Mouse (Mus musculus): ENCODE results near the gene Gnb3. TPM values are rescaled to one million over a fixed set of nuclear protein-coding genes. Genes with fewer than 3 reads are reported as not detected.
A peak's percentile ranks its signal among the peaks of the same experiment; 100 is the strongest.
"Not testable (repeated sequence)": the region's sequence is repeated elsewhere in the genome, so short reads cannot be mapped to it uniquely, and the experiment has no call there.

The Gnb3 gene
- total RNA-seq, 2 experiments from 2014 or later = 3.0 to 3.2 TPM

DNA sequence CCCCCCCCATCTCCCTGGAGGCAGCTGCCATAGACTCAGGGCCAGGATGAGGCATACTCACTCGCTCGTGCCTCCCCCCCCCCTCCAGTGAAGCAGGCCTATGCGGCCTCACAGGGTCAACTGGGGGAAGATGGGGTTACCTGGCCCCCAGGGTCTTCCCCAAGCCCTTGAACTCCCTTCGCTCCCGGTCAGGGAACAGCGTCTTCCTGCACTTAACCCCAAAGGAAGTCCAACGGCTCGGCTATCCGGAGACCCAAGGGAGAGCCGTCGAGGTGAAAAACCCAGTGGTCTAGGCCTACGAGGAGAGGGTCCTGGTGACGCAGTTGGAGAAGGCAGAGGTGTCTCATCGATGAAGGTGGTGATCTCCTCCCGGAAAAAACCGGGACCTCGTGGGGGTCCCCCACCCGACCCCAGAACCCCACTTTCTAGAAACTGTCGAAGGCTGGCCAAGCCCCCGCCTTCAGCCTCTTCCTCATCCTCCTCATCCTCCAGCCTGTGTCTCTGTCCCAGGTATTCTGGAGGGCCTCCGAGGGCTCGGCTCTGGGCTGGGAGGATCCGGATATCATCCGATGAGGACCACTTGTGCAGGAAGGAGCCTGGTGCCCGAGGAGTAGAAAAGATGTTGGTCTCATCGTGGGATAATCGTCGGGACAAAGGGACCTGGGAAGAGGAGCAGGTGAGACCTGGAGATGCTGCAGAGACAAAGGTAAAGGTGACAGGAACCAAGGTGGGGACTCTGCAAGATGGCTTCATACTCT, 18.7 kb upstream of the Gnb3 start:
- intact Hi-C loops (cut with DNase I) = no loop called here
- no peak for DNase-seq (ENCODE audit: low spot score)

DNA sequence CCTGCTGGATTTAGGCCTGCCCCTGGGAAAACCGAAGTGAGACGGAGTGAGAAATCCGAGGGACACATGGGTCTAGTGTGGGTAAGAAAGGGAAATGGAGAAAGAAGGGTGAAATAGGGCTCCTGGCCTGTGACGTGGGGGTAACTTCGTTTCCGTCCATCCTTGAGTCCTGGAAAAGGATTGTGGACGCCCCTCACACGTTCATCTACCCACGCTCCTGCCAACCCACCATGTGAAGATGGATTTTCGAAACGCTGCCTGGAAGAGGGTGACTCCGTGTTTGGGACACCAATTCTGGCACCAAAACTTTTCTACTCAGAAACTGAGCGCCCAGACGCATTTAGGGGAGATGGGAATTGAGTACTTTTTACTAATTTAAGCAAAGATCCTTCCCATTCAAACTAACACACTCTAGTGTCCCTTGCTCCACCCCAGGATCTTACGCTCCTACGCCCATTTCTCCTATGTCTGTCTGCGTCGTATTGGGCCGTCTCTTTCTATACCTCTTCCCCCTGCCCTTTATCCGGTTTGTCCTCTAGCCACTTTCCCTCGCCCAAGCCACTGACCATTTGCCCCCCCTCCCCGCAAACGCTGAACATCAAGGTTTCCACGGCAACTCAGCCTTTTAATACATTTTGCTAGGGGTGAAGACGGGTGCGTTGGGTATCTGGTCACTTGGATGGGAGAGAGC, 17.9 kb upstream of the Gnb3 start:
- intact Hi-C loops (cut with DNase I) = no loop called here
- no peak for DNase-seq (ENCODE audit: low spot score)

DNA sequence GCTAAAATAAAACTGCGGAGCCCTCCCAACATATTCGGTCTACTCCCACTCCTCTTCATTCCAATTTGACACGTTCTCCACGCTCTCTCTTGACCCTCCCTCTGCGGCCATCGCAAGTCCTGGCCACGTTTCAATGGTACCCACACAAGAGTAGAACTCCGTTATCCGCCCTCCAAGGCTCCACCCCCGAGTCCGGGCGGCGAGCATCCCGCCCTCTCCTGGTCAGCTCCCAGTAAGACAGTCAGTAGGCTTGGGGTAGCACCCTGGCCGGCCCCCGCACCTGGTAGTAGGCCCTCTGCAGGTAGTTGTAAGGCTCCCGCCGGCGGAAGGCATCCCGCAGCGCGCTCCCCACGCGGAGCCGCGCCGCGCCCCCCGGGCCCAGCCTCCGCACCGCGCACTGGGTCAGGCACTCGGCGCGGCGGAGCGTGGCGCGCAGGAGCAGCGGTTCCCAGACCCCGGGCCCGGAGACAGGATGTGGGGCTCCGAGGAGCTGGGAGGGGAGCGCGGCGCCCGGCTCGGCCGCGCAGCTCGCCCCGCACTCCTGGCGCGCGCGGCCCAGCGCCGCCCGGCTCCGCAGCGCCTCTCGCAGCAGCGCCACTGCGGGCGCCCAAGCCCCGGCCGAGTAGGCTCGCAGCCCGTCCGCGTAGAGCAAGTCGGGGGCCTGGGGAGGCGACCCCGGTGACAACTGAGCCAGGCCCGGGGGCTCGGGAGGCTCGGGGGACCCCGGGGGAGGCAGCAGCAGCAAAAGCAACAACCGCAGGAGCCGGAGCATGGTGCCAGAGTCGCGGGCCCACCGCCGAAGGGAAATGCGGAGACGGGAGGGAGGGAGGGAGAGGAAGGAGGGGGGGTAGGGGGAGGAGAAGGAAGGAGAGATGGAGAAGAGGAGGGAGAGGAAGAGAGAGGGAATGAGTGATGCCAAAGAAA, 17.1 kb upstream of the Gnb3 start, which contains the start of gene P3h3:
Gene P3h3 (minus strand): TSS at position 837 of the 924 bp plus-strand sequence.
- intact Hi-C loops (cut with DNase I) = no loop called here

DNA sequence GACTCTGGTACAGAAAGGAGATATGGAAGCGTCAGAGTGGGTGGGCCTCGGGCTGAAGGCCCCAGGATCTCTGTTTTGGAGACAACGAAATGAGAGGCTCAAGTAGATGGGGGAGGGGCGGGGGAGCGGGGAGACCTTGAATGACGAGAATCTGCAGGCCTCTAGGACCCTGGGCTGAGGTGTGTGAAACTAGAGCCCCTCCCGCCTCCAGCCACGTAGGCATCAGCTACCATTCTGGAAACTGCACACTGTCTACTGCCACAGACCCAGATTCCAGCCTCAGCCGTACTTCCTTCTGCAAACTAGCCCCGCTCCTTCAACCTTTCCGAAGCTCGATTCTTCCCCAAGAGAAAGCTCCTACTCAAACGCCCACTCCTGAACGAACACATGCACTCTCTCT, 16.2 kb upstream of the Gnb3 start:
- intact Hi-C loops (cut with DNase I) = no loop called here
- no peak for DNase-seq (ENCODE audit: low spot score)

More for the DNA sequence above, 17.1 kb upstream of the Gnb3 start, which contains the start of gene P3h3:
- DNase-seq (ENCODE audit: low spot score) = peak; percentile 74

DNA sequence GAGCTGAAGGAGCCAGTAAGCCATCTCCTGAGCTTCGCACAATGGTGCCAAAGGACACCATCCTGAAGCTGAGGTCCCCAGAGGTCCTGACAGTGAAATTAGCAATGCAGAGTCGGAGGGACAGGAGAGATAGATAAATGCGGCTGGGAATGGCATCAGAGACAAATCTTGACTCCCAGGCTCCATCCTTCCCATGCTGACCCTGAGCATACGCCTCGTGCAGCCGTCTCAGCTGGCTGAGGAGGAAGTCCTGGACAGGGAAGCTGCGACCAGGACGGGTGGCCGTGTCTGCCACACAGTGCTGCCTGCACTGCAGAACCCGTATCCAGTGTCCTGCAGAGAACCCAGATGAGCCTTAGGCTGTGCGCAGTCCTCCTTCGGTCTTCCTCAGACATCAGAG, 14.6 kb upstream of the Gnb3 start:
- no peak for DNase-seq (ENCODE audit: low spot score)
- intact Hi-C loops (cut with DNase I) = no loop called here

DNA sequence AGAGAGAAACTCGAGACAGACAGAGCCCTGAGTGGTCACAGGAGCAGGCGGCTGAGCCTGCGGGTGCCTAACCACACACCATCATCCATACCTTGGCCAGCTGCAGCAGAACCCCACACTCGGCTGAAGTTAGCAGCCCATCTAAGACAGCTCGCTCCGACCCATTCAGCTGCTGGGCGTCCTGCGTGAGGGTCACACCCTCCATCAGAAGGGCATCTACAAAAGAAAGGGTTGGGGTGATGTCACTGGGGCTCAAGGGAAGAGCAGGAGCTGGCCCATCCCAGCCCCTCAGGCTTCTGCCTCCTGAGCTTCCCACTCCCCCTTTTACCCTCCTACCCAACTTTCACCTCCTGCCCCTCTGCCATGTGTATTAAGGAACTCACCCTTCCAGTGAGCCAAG, 10.5 kb upstream of the Gnb3 start:
- intact Hi-C loops (cut with DNase I) = no loop called here
- no peak for DNase-seq (ENCODE audit: low spot score)

DNA sequence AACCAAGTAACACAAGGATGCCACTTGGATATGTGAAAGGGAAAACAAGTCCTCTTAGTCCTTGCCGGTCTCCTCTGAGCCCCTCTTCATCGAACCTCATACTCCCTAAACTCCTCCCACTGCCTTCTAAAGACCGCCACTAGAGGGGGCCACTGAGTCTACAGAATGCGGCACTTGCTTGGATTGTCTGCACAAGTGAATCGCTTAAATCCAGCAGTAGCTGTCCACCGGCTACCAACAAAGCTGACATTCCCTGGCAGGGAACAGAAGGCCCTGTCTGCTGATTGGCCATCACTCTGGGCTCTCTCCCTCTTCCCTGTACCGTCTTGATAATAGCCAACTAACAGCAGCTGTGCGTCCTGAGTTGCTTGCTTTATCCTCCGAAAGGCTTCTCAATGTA, 7.2 kb upstream of the Gnb3 start:
- intact Hi-C loops (cut with DNase I) = loop anchor here (2.0 to 5.0 kb wide), 2 partner anchors 39 to 235 kb away; partner anchors contain the start of gene Spsb2
- peak; percentile 73 for DNase-seq (ENCODE audit: low spot score)

DNA sequence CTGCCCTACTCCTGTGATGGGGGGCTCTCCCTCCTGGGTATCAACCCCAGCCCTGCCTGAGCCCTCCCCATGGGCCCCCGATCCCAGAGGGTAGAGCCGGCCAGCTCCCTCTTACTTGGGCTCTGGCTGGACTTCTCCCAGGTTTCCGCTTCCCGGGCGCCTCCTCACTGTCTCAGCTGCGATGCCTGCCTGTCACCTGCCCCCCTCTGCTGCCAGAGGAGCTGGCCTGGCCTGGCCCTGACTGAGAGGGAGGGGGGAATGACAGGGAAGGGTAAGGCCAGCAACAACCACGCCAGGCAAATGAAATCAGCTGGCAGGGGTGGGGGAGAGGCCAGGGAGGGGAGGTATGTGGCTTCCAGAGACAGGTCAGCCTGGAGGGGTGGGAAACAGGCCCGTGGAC, 270 bp downstream of the Gnb3 start:
- DNase-seq (ENCODE audit: low spot score) = no peak
- intact Hi-C loops (cut with DNase I) = no loop called here

DNA sequence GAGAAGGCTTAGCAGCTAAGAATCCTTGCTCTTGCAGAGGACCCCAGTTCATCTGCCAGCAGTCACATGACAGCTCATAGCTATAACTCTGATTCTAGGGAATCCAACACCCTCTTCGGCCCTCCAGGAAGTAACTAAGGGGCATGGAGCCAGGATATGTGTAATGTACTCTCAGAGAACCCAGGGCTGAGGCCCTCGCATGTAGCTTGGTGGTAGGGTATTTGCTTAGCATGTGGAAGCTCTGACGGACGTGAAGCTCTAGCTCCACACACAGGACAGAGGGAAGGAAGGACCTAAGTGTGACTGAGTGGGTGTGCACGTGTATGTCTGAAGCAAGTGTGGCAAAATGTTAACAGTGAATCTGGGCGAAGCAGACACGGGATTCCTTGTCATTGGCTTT, 3.7 kb downstream of the Gnb3 start:
- intact Hi-C loops (cut with DNase I) = no loop called here
- no peak for DNase-seq (ENCODE audit: low spot score)

DNA sequence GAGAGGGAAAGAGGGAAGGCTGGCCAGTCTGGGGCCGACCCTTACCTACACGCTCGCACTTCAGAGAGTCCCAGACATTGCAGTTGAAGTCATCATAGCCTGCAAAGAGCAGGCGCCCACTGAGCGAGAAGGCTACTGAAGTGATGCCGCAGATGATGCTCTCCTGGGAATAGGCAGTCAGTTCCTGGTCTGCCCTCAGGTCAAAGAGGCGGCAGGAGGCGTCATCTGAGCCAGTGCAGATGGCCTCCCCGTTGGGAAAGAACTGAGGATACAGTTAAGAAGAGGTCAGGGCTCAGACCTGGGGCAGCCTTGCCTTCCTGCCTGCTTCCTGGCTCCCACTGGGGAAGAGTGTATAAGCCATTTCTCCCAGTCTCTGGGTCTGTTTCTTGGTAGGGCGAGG, 4.5 kb downstream of the Gnb3 start:
- DNase-seq (ENCODE audit: low spot score) = no peak
- intact Hi-C loops (cut with DNase I) = no loop called here

DNA sequence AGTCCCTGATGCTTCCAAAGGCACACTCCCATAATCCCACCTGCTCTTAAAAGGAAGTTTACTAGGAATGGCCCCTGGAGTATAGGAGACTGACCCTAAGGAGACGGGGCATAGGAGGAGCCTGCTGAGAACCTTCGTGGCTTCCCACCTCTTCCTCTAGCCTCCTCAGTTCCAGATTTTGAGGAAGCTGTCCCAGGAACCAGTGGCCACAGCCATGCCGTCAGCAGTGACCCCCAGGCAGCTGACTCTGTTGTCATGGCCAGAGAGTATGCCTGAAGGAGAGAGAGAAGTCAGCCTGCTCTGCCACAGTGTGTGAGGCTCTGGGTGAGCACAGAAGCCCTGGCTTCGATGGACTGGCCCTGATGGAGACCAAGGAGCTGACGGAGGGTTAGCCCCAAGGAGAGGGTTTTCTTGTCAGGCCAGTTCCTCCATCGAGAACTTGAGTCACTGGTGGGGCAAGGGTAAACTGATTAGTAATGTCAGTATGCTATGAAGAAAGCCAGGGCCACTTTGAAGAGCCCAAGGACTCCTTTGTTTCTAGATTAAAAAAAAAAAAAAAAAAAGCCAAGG, 5.5 kb downstream of the Gnb3 start:
- intact Hi-C loops (cut with DNase I) = no loop called here
- DNase-seq (ENCODE audit: low spot score) = no peak

DNA sequence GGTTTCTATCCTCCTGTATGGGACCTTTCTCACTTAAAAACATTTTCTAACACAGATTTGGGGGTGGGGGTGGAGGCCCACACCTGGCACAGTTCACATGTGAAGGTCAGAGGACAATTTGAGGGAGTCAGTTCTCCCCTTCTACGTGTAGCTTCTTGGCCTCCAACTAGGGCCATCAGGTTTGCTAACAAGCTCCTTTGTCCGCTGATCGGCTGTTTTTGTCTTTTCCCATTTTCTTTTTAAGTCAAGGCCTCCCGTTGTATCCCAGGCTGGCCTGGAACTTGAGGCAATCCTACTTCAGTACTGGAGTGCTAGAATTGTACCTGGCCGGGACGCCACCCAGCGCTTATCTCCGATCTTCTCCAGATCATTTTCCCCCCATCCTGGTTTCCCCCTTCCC, 8.4 kb downstream of the Gnb3 start:
- intact Hi-C loops (cut with DNase I) = no loop called here
- no peak for DNase-seq (ENCODE audit: low spot score)

DNA sequence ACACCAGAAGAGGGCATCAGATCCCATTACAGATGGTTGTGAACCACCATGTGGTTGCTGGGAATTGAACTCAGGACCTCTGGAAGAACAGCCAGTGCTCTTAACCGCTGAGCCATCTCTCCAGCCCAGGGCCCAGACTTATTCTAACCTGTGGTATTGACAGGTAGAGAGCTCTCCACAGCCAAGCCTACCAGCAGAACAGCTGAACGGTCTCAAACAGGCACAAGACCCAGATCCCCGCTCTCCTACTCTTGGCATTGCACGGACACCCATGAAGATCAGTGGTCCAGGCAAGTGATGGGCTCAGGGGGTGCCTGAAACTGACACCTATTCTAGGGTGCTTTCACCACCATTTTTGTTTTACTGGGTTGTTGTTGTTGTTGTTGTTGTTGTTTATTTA, 8.9 kb downstream of the Gnb3 start:
- DNase-seq (ENCODE audit: low spot score); intact Hi-C loops (cut with DNase I): not testable (repeated sequence)

DNA sequence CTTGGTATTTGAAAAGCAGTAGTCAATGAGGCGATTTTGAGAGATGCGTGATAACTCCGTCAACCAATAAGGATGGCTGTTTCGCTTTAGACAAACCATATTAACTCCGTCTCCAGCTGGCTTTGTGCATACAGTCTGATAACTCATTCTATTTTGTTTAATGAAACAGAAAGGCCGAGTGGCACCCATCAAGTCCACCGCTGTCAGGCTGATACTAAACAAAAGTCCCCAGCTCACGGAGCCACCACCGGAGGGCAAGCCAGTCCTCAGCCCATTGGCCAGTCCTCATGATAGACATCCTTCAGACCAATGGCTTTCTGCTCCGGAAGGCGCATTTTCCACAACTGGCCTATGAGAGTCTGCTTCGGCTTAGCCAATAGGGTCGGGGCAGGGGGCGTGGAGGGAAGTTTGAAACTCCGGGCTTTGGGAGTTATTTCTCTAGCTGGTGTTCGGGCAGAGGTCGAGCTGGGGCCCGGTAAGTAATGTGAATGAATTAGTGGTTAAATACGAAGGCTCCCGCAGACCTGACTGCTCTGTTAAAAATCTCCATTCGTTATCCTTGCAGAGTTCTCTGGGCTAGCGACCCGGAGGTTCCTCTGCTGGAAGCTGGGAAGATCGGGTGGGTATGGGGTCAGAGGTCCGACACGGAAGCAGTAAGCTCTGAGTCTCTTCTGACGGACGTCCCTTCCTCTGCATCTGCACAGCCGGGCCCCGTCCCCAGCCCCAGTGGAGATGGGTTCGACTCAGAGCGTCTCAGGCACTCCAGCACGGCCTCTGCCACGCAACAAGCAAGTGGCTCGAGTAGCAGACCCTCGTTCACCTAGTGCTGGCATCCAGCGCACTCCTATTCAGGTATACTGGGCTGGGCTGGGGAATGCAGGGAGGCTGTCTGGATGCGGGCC, 10.0 kb downstream of the Gnb3 start:
- intact Hi-C loops (cut with DNase I) = no loop called here
- DNase-seq (ENCODE audit: low spot score) = peak; percentile 95

DNA sequence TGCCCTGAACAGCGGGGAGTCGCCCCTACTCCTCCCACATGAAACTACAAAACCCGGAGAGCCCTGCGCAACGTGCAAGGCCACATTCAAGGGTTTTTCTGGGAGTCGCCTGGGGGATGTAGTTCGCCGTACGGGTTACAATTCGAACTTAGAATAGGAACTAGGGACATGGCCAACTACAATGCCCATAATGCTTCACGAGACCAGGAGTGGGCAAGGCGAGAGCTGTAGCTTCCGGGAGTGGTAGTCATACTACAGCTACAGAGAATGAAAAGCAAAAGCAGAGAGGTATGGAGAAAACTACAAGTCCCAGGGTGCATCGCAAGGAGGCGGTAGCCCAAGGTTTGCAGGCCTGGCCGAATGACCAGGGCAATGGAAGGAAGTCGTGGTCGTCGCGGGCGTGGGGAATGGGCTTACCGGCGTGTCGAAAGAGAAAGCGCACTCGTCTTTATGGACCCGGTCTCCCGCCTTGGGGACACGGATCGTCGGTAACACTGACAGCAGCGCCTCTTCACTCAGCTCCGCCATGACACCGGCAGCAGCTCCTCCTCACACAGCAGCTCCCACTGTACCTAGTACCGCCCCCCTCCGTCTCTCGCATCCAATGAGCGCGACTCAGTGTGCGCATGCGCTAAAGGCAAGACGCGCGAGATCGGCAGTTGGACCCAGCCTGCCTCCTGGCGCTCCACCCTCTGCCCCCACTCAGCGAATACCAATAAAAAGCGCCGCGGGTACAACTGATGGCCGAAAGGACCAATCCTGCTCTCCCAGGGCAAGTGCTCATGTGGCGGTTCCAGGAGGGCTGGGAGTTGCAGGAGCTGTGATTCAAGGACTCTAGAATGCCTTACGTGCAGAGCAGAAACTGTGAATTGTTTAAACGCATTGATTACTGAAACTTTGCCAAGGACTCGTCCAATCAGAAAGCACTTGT, 10.9 kb downstream of the Gnb3 start, which contains the start of the genes Usp5 and Cdca3:
Gene Usp5 (minus strand): TSS at position 617 of the 931 bp plus-strand sequence.
Gene Cdca3 (plus strand): TSS at position 680 of the 931 bp plus-strand sequence.
- peak; percentile 99 for DNase-seq (ENCODE audit: low spot score)
- intact Hi-C loops (cut with DNase I) = no loop called here

DNA sequence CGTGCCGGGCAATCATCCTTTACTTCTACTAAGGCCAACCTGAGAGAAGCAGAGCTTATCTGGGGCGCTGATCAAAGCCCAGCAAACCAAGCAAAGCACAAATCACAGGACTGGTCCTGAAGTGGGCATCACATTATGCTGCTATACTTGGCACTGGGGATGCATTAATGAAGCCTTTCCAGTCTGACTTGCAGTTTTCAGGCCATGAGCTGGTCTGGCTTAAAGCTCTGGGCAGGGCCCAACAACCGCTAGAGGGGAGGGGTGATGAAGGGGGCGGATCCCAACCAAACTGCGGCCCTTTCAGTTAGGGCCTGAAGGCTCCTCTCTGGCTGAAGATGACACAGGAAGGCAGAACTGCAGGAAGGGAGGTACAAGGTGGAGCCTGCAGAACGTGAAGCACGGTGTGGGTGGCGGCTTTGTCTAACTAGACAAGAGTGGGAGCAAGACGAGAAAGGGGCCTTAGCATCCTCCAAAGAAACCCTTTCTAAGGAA, 11.9 kb downstream of the Gnb3 start:
- no peak for DNase-seq (ENCODE audit: low spot score)
- intact Hi-C loops (cut with DNase I) = no loop called here

DNA sequence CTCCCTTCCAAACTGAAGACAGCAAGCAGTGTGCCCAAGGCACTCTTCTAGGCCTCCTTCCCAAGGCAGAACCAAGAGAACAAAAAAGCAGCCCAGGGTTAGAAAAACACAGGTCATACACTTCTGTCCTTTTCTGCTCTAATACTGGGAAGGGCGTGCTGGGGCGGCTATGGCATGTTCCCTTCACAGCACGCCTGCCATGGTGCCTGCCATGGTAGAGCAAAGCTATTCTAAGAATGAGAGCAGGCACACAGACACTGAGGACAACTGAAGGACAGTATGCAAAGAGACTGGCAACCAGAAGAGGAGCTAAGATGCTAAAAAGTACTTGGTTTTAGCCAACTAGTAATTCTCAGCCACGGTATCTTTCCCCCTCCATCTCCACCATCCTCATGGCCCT, 18.0 kb downstream of the Gnb3 start:
- intact Hi-C loops (cut with DNase I) = no loop called here
- no peak for DNase-seq (ENCODE audit: low spot score)

DNA sequence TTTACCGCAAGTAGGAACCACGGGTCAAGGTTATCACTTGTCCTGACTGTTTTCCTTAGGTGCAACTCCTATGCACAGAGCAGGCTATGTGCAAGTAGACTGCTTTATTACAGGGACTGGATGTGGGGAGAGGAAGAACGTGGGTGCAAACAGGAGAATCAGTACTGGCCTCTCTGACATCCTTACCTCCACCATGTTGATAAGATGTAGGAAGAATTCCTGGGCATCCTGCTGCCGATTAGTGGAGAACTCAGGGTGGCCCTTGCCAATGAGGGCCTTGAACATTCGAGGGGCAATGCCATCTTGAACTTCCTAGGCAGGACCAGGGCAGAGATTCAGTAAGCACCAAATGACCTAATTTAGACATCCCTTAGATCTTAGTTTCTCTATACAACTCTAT, 19.2 kb downstream of the Gnb3 start:
- intact Hi-C loops (cut with DNase I) = no loop called here
- no peak for DNase-seq (ENCODE audit: low spot score)
